Comparison of ENCODE assay signal across 26 mouse cellular contexts in genomic region chr14:118730631-118731030, GRCm38 (mm10). TPM values are rescaled to one million over a fixed set of nuclear protein-coding genes. Genes with fewer than 3 reads are reported as not detected.
"Had no signal": no experiment of that assay in that cellular context is flagged by ENCODE, and none has a peak within 500 bp of the region (broad histone marks: within the 10 kb centered on the region; RNA-seq: fewer than 3 reads in every experiment).

No protein-coding gene starts in this region.

- H3K4me2 ChIP-seq: heart, embryonic 11.5 days; heart, embryonic 13.5 days; heart, embryonic 15.5 days; hindbrain, embryonic 12.5 days; hindbrain, embryonic 14.5 days; intestine, embryonic 15.5 days; limb, embryonic 12.5 days; liver, embryonic 11.5 days had no signal

- H3K27ac ChIP-seq: gastrocnemius, adult 2 months; heart, adult 2 months; heart, embryonic 13.5 days; heart, embryonic 15.5 days; hindbrain, embryonic 10.5 days; hindbrain, embryonic 12.5 days; hindbrain, embryonic 14.5 days; intestine, embryonic 15.5 days; layer of hippocampus, adult 2 months; left cerebral cortex, adult 2 months; limb, embryonic 10.5 days; limb, embryonic 12.5 days; liver, embryonic 14.5 days had no signal

- H3K27me3 ChIP-seq: heart, embryonic 15.5 days; hindbrain, embryonic 12.5 days; intestine, embryonic 15.5 days; limb, embryonic 12.5 days had no signal

- H3K9me3 ChIP-seq: heart, embryonic 13.5 days; heart, embryonic 15.5 days; hindbrain, embryonic 10.5 days; hindbrain, embryonic 12.5 days; intestine, embryonic 15.5 days; limb, embryonic 10.5 days; limb, embryonic 12.5 days had no signal

- H3K9ac ChIP-seq: heart, embryonic 13.5 days; heart, embryonic 15.5 days; hindbrain, embryonic 12.5 days; hindbrain, embryonic 14.5 days; intestine, embryonic 15.5 days; limb, embryonic 12.5 days; liver, embryonic 14.5 days had no signal

- H3K36me3 ChIP-seq: heart, embryonic 13.5 days; heart, embryonic 15.5 days; hindbrain, embryonic 10.5 days; hindbrain, embryonic 12.5 days; intestine, embryonic 15.5 days; limb, embryonic 10.5 days; limb, embryonic 12.5 days had no signal

- H3K4me1 ChIP-seq: heart, embryonic 15.5 days had no signal

- ATAC-seq: hindbrain, embryonic 16.5 days; inflammation-experienced regulatory T-cells, adult 6 months; intestine, embryonic 15.5 days had no signal

- H3K4me3 ChIP-seq: gastrocnemius, adult 2 months; heart, adult 2 months; heart, embryonic 13.5 days; heart, embryonic 15.5 days; hindbrain, embryonic 10.5 days; hindbrain, embryonic 12.5 days; intestine, embryonic 15.5 days; layer of hippocampus, adult 2 months; left cerebral cortex, adult 2 months; limb, embryonic 10.5 days; limb, embryonic 12.5 days had no signal

- DNase-seq: gastrocnemius, adult 2 months; gastrocnemius, postnatal 10 days; gastrocnemius, postnatal 25 days; heart, adult 2 months; heart, postnatal 14 days; heart, postnatal 4 days; kidney, adult 11 months; kidney, adult 8-10 months; kidney, postnatal 10 days; kidney, postnatal 4 days; liver had no signal

RNA-seq across cellular contexts. Expression of gene Cldn10, which starts 57.1 kb away (rescaled TPM):
- total RNA-seq: gastrocnemius, adult 2 months; gastrocnemius, postnatal 25 days had no signal
